In genomic region chr3:103309750-103310149, GRCm38 (mm10) we compare ENCODE assay signal across 19 mouse cellular contexts. TPM values are rescaled to one million over a fixed set of nuclear protein-coding genes. Genes with fewer than 3 reads are reported as not detected.
A peak's percentile ranks its signal among the peaks of the same experiment; 100 is the strongest.
DNase-seq lines count a peak whose midpoint lies in the region; TF ChIP-seq lines count a peak whose summit lies in the region.
"Had no signal": no experiment of that assay in that cellular context is flagged by ENCODE, and none has a peak within 500 bp of the region (broad histone marks: within the 10 kb centered on the region; RNA-seq: fewer than 3 reads in every experiment).

No protein-coding gene starts in this region.

- no peak overlapping the region for H3K9ac ChIP-seq in ES-E14 (ENCODE audit: insufficient read depth, low read depth, low read length, poor library complexity, severe bottlenecking)
- H3K9ac ChIP-seq: embryonic facial prominence, embryonic 13.5 days; embryonic facial prominence, embryonic 15.5 days; forebrain, embryonic 12.5 days had no signal

- DNase-seq in ES-CJ7 (ENCODE audit: low read depth, low spot score) (peak; percentile 43), ES-E14 (ENCODE audit: low read depth, low spot score) (no peak), ZHBTc4 (ENCODE audit: low read depth, low spot score) (peak; percentile 33)
- no peak for DNase-seq in c-Kit-positive CD71-positive TER-119-positive erythroid progenitor cells, embryonic 14.5 days (ENCODE audit: low spot score)
- no peak for DNase-seq in gastrocnemius, postnatal 25 days
- DNase-seq: adrenal gland, adult 2 months; adrenal gland, postnatal 10 days; cerebellum, adult 11 months; cerebellum, adult 18-20 months; cerebellum, adult 8-10 months; cerebellum, adult 9-11 months; cerebellum, postnatal 14 days; cerebellum, postnatal 36 days; embryo, embryonic 11 days had no signal

- no peak overlapping the region for H3K27ac ChIP-seq in ES-E14 (ENCODE audit: insufficient read depth, low read depth, low read length, poor library complexity, severe bottlenecking)
- H3K27ac ChIP-seq: embryonic facial prominence, embryonic 13.5 days; embryonic facial prominence, embryonic 15.5 days; forebrain, embryonic 10.5 days; forebrain, embryonic 12.5 days had no signal

- H3K4me3 ChIP-seq in ES-E14 (ENCODE audit: insufficient read depth in 1 of 2, low read depth in 1 of 2, low read length in 2 of 2, poor library complexity in 1 of 2, severe bottlenecking in 1 of 2): no peak overlapping the region
- H3K4me3 ChIP-seq: embryonic facial prominence, embryonic 13.5 days; embryonic facial prominence, embryonic 15.5 days; erythroblast, embryonic 14.5 days; forebrain, embryonic 10.5 days; forebrain, embryonic 12.5 days had no signal

- no peaks in the 10 kb centered on the region for H3K9me3 ChIP-seq in ES-E14 (ENCODE audit: control insufficient read depth, insufficient read depth, low read depth, low read length)
- H3K9me3 ChIP-seq: embryonic facial prominence, embryonic 13.5 days; embryonic facial prominence, embryonic 15.5 days; forebrain, embryonic 10.5 days; forebrain, embryonic 12.5 days had no signal

- in situ Hi-C loops in ES-E14 (cut with MboI; ENCODE audit: low sequenced_read_pairs in 2 of 2, unreplicated experiment in 2 of 2): no loop called here

- peaks cover 5 to 7% of the 10 kb centered on the region in 2 experiments; a peak in 2 of 4 replicates for H3K4me1 ChIP-seq in ES-E14 (ENCODE audit: control insufficient read depth in 2 of 2, insufficient read depth in 2 of 2, low read length in 2 of 2, poor library complexity in 1 of 2)
- H3K4me1 ChIP-seq: embryonic facial prominence, embryonic 15.5 days had no signal

- peaks cover 5% of the 10 kb centered on the region; the same call in 1 of the 2 replicates for H3K36me3 ChIP-seq in ES-E14 (ENCODE audit: control insufficient read depth, insufficient read depth, low read length, poor library complexity, severe bottlenecking)

TF ChIP-seq in ES-E14, 5 proteins besides CTCF, POLR2A, EP300 and RAD21:
- peak; percentile 81 for TF ChIP-seq ZNF384 (IDR thresholded peaks at IDR 0.05; ENCODE audit: low read depth, low read length)
- no peak for TF ChIP-seq CHD2 (IDR thresholded peaks at IDR 0.05; ENCODE audit: low read depth, low read length)

RNA-seq across cellular contexts. Expression of gene Trim33, which starts 30.7 kb away (rescaled TPM):
- total RNA-seq in ES-E14 (2012; rRNA removed): 34.9 and 37.7 TPM in 2 replicates
- 10 to 100 TPM in 1 of 2 experiments, 1 to 10 TPM in 1; 8.4 to 10.4 TPM for total RNA-seq in gastrocnemius, postnatal 25 days (2021)

Comparison
In these comparisons a context has a peak if more than half of its experiments do, and no peak if none do; other contexts are left out.
1. DNase-seq: peak in ES-CJ7 (single experiment) and ZHBTc4 (single experiment); none in ES-E14 (single experiment), c-Kit-positive CD71-positive TER-119-positive erythroid progenitor cells, embryonic 14.5 days (single experiment) and gastrocnemius, postnatal 25 days (single experiment).